Mouse (Mus musculus): ENCODE measurements around the gene Epb41l5. TPM values are rescaled to one million over a fixed set of nuclear protein-coding genes. Genes with fewer than 3 reads are reported as not detected.

Gene Epb41l5
- polyA plus RNA-seq, 1 experiment from 2014 or later = 22.2 TPM

DNA sequence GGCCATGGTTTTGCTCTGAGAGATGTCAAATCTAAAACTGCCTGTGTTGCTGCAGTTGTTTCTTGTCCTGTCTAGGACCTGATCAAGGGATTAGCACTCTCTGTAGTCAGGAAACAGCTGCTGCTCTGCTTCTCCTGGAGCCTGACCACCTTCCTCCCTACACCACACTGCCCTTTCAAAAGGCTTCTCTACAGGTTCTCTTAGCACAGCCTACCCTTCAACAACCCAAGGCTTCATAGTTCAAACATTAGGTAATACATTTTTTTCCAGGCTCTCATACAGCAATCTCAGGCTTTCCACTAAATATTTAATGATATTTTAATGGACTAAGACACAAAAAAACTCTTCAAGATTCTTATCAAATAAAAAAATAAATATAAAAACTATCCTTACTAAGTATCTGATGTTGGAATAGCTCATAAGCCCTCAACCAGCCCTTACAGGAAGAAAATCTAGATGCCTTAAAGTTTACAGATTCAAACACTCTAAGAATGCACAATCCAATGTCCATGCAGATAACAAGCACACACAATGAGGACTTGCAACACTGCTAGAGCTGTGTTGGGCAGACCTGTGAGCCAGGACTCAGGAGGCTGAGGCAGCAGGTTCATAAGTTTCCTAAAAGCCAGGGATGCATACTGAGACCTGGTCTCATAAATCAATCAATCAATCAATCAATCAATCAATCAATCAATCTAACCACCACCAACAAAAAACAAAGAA lies 7.5 kb downstream of the Epb41l5 start:
- H3K27me3 ChIP-seq (replicated peaks) = no peaks in the 10 kb centered on the region
- no peak overlapping the region for H3K9ac ChIP-seq
- H3K27ac ChIP-seq (ENCODE audit: poor library complexity, severe bottlenecking) = no peak overlapping the region
- no peak overlapping the region for H3K4me3 ChIP-seq
- H3K4me1 ChIP-seq (replicated peaks) = peaks cover 11% of the 10 kb centered on the region
- no peaks in the 10 kb centered on the region for H3K9me3 ChIP-seq (replicated peaks)
- peaks cover 11% of the 10 kb centered on the region for H3K36me3 ChIP-seq
- H3K4me2 ChIP-seq = no peak overlapping the region
- ATAC-seq (ENCODE audit: insufficient number of reproducible peaks, low FRiP score) = no peak

GRCm38 (mm10) chr1:119640006-119640405 lies 8.8 kb downstream of the Epb41l5 start:
- WGBS = 78% methylated on average over 2 of the region's 2 CpGs
- Histone ChIP-seq H3K9me3 (replicated peaks) (no peaks in the 10 kb centered on the region), H3K36me3 (peaks cover 11% of the 10 kb centered on the region), H3K9ac (no peak overlapping the region), H3K4me3 (no peak overlapping the region), H3K27ac (ENCODE audit: poor library complexity, severe bottlenecking) (no peak overlapping the region), H3K4me1 (replicated peaks) (peaks cover 11% of the 10 kb centered on the region), H3K4me2 (no peak overlapping the region), H3K27me3 (replicated peaks) (no peaks in the 10 kb centered on the region)
- ATAC-seq (ENCODE audit: insufficient number of reproducible peaks, low FRiP score) = no peak

GRCm38 (mm10) chr1:119637188-119638023 lies 11.4 kb downstream of the Epb41l5 start:
- Histone ChIP-seq H3K4me3 (no peak overlapping the region), H3K9ac (no peak overlapping the region), H3K27ac (ENCODE audit: poor library complexity, severe bottlenecking) (no peak overlapping the region), H3K4me2 (no peak overlapping the region), H3K4me1 (replicated peaks) (peaks cover 8% of the 10 kb centered on the region), H3K27me3 (replicated peaks) (no peaks in the 10 kb centered on the region), H3K36me3 (peaks cover 14% of the 10 kb centered on the region), H3K9me3 (replicated peaks) (no peaks in the 10 kb centered on the region)
- 85% methylated on average over 6 of the region's 6 CpGs for WGBS
- ATAC-seq (ENCODE audit: insufficient number of reproducible peaks, low FRiP score) = no peak

- Histone ChIP-seq H3K9me3 (replicated peaks) (no peaks in the 10 kb centered on the region), H3K36me3 (peaks cover 13% of the 10 kb centered on the region), H3K4me3 (no peak overlapping the region), H3K27ac (ENCODE audit: poor library complexity, severe bottlenecking) (no peak overlapping the region), H3K4me1 (replicated peaks) (no peaks in the 10 kb centered on the region; the same call in 1 of the 2 replicates), H3K4me2 (no peak overlapping the region), H3K27me3 (replicated peaks) (no peaks in the 10 kb centered on the region), H3K9ac (no peak overlapping the region)
- 41% methylated on average over 3 of the region's 3 CpGs for WGBS
- no peak for ATAC-seq (ENCODE audit: insufficient number of reproducible peaks, low FRiP score)
Measured at GRCm38 (mm10) chr1:119634746-119635145, 14.1 kb downstream of the Epb41l5 start.

GRCm38 (mm10) chr1:119630428-119630827 lies 18.4 kb downstream of the Epb41l5 start:
- H3K36me3 ChIP-seq = peaks cover 10% of the 10 kb centered on the region
- 25% methylated on average over 1 of the region's 1 CpGs for WGBS
- no peak for ATAC-seq (ENCODE audit: insufficient number of reproducible peaks, low FRiP score)

GRCm38 (mm10) chr1:119626837-119627236 lies 22.0 kb downstream of the Epb41l5 start:
- Histone ChIP-seq H3K4me3 (no peak overlapping the region), H3K4me1 (replicated peaks) (peaks cover 11% of the 10 kb centered on the region; the same call in 1 of the 2 replicates), H3K27ac (ENCODE audit: poor library complexity, severe bottlenecking) (no peak overlapping the region), H3K9me3 (replicated peaks) (no peaks in the 10 kb centered on the region), H3K27me3 (replicated peaks) (no peaks in the 10 kb centered on the region), H3K9ac (no peak overlapping the region), H3K36me3 (peaks cover 3% of the 10 kb centered on the region; the same call in 1 of the 2 replicates), H3K4me2 (no peak overlapping the region)
- WGBS = 44% methylated on average over 4 of the region's 4 CpGs
- ATAC-seq (ENCODE audit: insufficient number of reproducible peaks, low FRiP score) = no peak

More at GRCm38 (mm10) chr1:119630428-119630827, 18.4 kb downstream of the Epb41l5 start:
- Histone ChIP-seq H3K27ac (ENCODE audit: poor library complexity, severe bottlenecking) (no peak overlapping the region), H3K4me1 (replicated peaks) (peaks cover 5% of the 10 kb centered on the region; the same call in 1 of the 2 replicates), H3K4me2 (no peak overlapping the region), H3K27me3 (replicated peaks) (no peaks in the 10 kb centered on the region), H3K9ac (no peak overlapping the region), H3K9me3 (replicated peaks) (no peaks in the 10 kb centered on the region), H3K4me3 (no peak overlapping the region)

- Histone ChIP-seq H3K9me3 (replicated peaks) (no peaks in the 10 kb centered on the region), H3K4me1 (replicated peaks) (peaks cover 11% of the 10 kb centered on the region; the same call in 1 of the 2 replicates), H3K9ac (no peak overlapping the region), H3K4me3 (no peak overlapping the region), H3K4me2 (no peak overlapping the region), H3K36me3 (peaks cover 14% of the 10 kb centered on the region), H3K27ac (ENCODE audit: poor library complexity, severe bottlenecking) (no peak overlapping the region), H3K27me3 (replicated peaks) (no peaks in the 10 kb centered on the region)
- ATAC-seq (ENCODE audit: insufficient number of reproducible peaks, low FRiP score) = no peak
- WGBS = 61% methylated on average over 2 of the region's 2 CpGs
Measured at GRCm38 (mm10) chr1:119624444-119624843, 24.4 kb downstream of the Epb41l5 start.

GRCm38 (mm10) chr1:119605396-119605795 lies 43.4 kb downstream of the Epb41l5 start:
- no peaks in the 10 kb centered on the region for H3K27me3 ChIP-seq (replicated peaks)
- no peak for ATAC-seq (ENCODE audit: insufficient number of reproducible peaks, low FRiP score)
- WGBS = 84% methylated on average over 3 of the region's 3 CpGs
- H3K4me1 ChIP-seq (replicated peaks) = no peaks in the 10 kb centered on the region
- no peaks in the 10 kb centered on the region for H3K9me3 ChIP-seq (replicated peaks)
- H3K27ac ChIP-seq (ENCODE audit: poor library complexity, severe bottlenecking) = no peak overlapping the region
- no peak overlapping the region for H3K4me3 ChIP-seq
- H3K4me2 ChIP-seq = no peak overlapping the region
- peaks cover 27% of the 10 kb centered on the region for H3K36me3 ChIP-seq
- H3K9ac ChIP-seq = no peak overlapping the region

DNA sequence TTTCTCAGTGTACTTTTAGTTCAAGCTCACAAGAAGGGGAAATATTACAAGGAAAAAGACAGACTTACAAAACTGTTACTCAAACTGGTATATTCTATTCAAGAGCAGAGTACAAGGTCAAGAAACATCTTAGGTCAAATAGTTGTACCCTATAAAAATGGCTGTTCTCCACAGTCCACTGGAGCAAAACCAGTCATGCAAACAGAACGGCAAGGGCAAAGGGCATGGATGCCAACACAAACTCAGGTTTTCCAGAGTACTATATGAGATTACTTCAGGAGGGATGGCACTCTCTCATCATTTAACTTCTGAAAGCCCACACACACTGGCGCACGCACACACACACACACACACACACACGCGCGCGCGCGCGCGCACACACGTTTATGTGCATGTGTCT lies 46.4 kb downstream of the Epb41l5 start:
- no peaks in the 10 kb centered on the region for H3K9me3 ChIP-seq (replicated peaks)
- H3K27ac ChIP-seq (ENCODE audit: poor library complexity, severe bottlenecking) = no peak overlapping the region
- no peak for ATAC-seq (ENCODE audit: insufficient number of reproducible peaks, low FRiP score)
- no peak overlapping the region for H3K4me2 ChIP-seq
- H3K4me1 ChIP-seq (replicated peaks) = no peaks in the 10 kb centered on the region
- H3K27me3 ChIP-seq (replicated peaks) = no peaks in the 10 kb centered on the region
- H3K4me3 ChIP-seq = no peak overlapping the region
- no peak overlapping the region for H3K9ac ChIP-seq
- 97% methylated on average over 12 of the region's 12 CpGs for WGBS
- H3K36me3 ChIP-seq = peaks cover 20% of the 10 kb centered on the region

DNA sequence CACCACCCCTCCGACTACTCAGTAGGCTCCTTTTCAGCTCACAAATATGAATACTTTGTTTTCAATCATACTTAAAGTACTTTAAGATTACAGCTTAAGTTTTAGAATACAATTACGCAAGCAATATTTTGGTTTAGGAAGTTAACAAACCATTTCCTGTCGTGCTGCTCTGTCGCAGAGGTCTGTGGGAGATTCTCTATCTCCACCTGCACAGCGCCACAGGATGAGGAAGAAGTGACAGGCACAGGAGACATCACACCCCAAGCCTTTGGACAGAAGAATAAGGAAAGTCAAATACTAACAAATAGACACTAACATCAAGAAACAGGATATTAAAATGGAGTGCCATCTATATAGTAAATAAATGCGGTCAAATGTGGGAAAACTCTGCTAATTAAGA lies 49.9 kb downstream of the Epb41l5 start:
- Histone ChIP-seq H3K9ac (no peak overlapping the region), H3K4me2 (no peak overlapping the region), H3K27me3 (replicated peaks) (no peaks in the 10 kb centered on the region), H3K36me3 (peaks cover 13% of the 10 kb centered on the region), H3K27ac (ENCODE audit: poor library complexity, severe bottlenecking) (no peak overlapping the region), H3K9me3 (replicated peaks) (no peaks in the 10 kb centered on the region), H3K4me3 (no peak overlapping the region), H3K4me1 (replicated peaks) (no peaks in the 10 kb centered on the region)
- no peak for ATAC-seq (ENCODE audit: insufficient number of reproducible peaks, low FRiP score)
- 82% methylated on average over 6 of the region's 6 CpGs for WGBS

DNA sequence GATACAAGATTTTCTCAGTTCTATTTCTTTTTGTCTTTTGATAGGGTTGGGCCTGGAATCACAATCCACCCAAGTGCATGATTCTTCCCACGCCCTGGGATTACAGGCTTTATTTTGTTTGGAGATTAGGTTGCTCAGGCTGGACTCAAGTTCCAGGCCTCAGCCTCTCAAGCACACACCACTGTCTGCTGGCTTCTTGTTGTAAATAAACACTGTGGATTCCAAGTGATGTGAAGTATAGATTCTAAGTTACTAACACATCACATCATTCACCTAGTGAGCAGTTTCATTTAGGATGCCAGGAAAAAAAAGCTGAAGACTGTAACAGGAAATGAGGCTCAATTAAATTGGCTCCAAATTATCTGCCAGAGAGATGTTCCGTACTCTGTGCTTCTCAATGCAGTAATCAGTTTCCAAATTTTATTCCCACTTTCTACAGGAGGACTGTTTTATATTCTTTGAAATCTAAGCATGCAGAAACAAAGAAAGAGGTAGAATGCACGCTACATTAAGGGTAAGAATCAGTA lies 51.8 kb downstream of the Epb41l5 start:
- H3K9ac ChIP-seq = no peak overlapping the region
- no peak overlapping the region for H3K27ac ChIP-seq (ENCODE audit: poor library complexity, severe bottlenecking)
- H3K4me2 ChIP-seq = no peak overlapping the region
- no peaks in the 10 kb centered on the region for H3K27me3 ChIP-seq (replicated peaks)
- ATAC-seq (ENCODE audit: insufficient number of reproducible peaks, low FRiP score) = no peak
- 70% methylated on average over 3 of the region's 3 CpGs for WGBS
- no peak overlapping the region for H3K4me3 ChIP-seq
- H3K9me3 ChIP-seq (replicated peaks) = no peaks in the 10 kb centered on the region
- H3K36me3 ChIP-seq = peaks cover 9% of the 10 kb centered on the region; the same call in 1 of the 2 replicates
- no peaks in the 10 kb centered on the region for H3K4me1 ChIP-seq (replicated peaks)
